9 mouse cellular contexts compared by ENCODE assay signal in genomic region chr11:85775492-85775891, GRCm38 (mm10). TPM values are rescaled to one million over a fixed set of nuclear protein-coding genes. Genes with fewer than 3 reads are reported as not detected.
DNase-seq lines count a peak whose midpoint lies in the region; ATAC-seq lines count a peak whose summit lies in the region.
"Had no signal": no experiment of that assay in that cellular context is flagged by ENCODE, and none has a peak within 500 bp of the region (broad histone marks: within the 10 kb centered on the region; RNA-seq: fewer than 3 reads in every experiment).

No protein-coding gene starts in this region.

- H3K36me3 ChIP-seq in kidney, embryonic 16.5 days (ENCODE audit: insufficient read depth, low read length): no peaks in the 10 kb centered on the region
- H3K36me3 ChIP-seq in lung, embryonic 16.5 days (ENCODE audit: control insufficient read depth, insufficient read depth, low read length): no peaks in the 10 kb centered on the region
- no peaks in the 10 kb centered on the region for H3K36me3 ChIP-seq in forebrain, embryonic 11.5 days (ENCODE audit: control insufficient read depth, insufficient read depth, low read length)
- H3K36me3 ChIP-seq: neural tube, embryonic 12.5 days had no signal

- 7% methylated on average over 7 of the region's 7 CpGs for WGBS in kidney, embryonic 16.5 days
- WGBS in lung, embryonic 16.5 days: 14% methylated on average over 7 of the region's 7 CpGs
- WGBS in forebrain, embryonic 11.5 days: 78% methylated on average over 7 of the region's 7 CpGs

- peak; percentile 65 for ATAC-seq in kidney, embryonic 16.5 days (ENCODE audit: low FRiP score, low TSS enrichment)
- ATAC-seq in lung, embryonic 16.5 days (ENCODE audit: low read depth): peak; percentile 86
- ATAC-seq in forebrain, embryonic 11.5 days (replicated peaks; ENCODE audit: low FRiP score): no peak

- no peaks in the 10 kb centered on the region for H3K27me3 ChIP-seq in kidney, embryonic 16.5 days (ENCODE audit: insufficient read depth, low read length)
- H3K27me3 ChIP-seq in lung, embryonic 16.5 days (ENCODE audit: control insufficient read depth, insufficient read depth, low read depth, low read length): no peaks in the 10 kb centered on the region
- H3K27me3 ChIP-seq in forebrain, embryonic 11.5 days (ENCODE audit: control insufficient read depth, insufficient read depth, low read length): no peaks in the 10 kb centered on the region

- H3K27ac ChIP-seq in kidney, embryonic 16.5 days (ENCODE audit: low read length): peak overlapping the region; percentile 63
- H3K27ac ChIP-seq in lung, embryonic 16.5 days (ENCODE audit: low read length): peak overlapping the region; percentile 94
- H3K27ac ChIP-seq in forebrain, embryonic 11.5 days (ENCODE audit: low read depth, low read length): no peak overlapping the region
- H3K27ac ChIP-seq: neural tube, embryonic 12.5 days had no signal

- no peaks in the 10 kb centered on the region for H3K9me3 ChIP-seq in kidney, embryonic 16.5 days (ENCODE audit: low read length)
- H3K9me3 ChIP-seq in lung, embryonic 16.5 days (ENCODE audit: control insufficient read depth, low read length): no peaks in the 10 kb centered on the region
- H3K9me3 ChIP-seq in forebrain, embryonic 11.5 days (ENCODE audit: control insufficient read depth, low read length): no peaks in the 10 kb centered on the region
- H3K9me3 ChIP-seq: neural tube, embryonic 12.5 days had no signal

- no peak overlapping the region for H3K4me2 ChIP-seq in kidney, embryonic 16.5 days (replicated peaks; ENCODE audit: low read depth, low read length)
- peak overlapping the region; percentile 32 for H3K4me2 ChIP-seq in lung, embryonic 16.5 days (ENCODE audit: low read depth, low read length)
- H3K4me2 ChIP-seq in forebrain, embryonic 11.5 days (ENCODE audit: low read depth, low read length, severe bottlenecking): no peak overlapping the region
- H3K4me2 ChIP-seq: neural tube, embryonic 12.5 days had no signal

- H3K4me3 ChIP-seq in kidney, embryonic 16.5 days (ENCODE audit: low read length): no peak overlapping the region
- H3K4me3 ChIP-seq in lung, embryonic 16.5 days (ENCODE audit: low read length): no peak overlapping the region
- H3K4me3 ChIP-seq in forebrain, embryonic 11.5 days (ENCODE audit: low read depth, low read length): no peak overlapping the region
- H3K4me3 ChIP-seq: neural tube, embryonic 12.5 days had no signal

- intact Hi-C loops in gastrocnemius, postnatal 14 days (cut with DNase I; ENCODE audit: low total_unique reads): no loop called here
- intact Hi-C loops in gastrocnemius, postnatal 36 days (cut with DNase I): no loop called here

- H3K9ac ChIP-seq in kidney, embryonic 16.5 days (replicated peaks; ENCODE audit: low read length): no peak overlapping the region
- peak overlapping the region; percentile 46; the same call in 1 of the 2 replicates for H3K9ac ChIP-seq in lung, embryonic 16.5 days (ENCODE audit: low read length)
- no peak overlapping the region for H3K9ac ChIP-seq in forebrain, embryonic 11.5 days (ENCODE audit: low read length)
- H3K9ac ChIP-seq: neural tube, embryonic 12.5 days had no signal

- peaks cover 37% of the 10 kb centered on the region for H3K4me1 ChIP-seq in kidney, embryonic 16.5 days (ENCODE audit: insufficient read depth, low read length)
- H3K4me1 ChIP-seq in lung, embryonic 16.5 days (replicated peaks; ENCODE audit: control insufficient read depth, insufficient read depth, low read length): peaks cover 45% of the 10 kb centered on the region
- no peaks in the 10 kb centered on the region for H3K4me1 ChIP-seq in forebrain, embryonic 11.5 days (replicated peaks; ENCODE audit: control insufficient read depth, insufficient read depth, low read length)

- DNase-seq in gastrocnemius, postnatal 14 days: peak; percentile 38
- no peak for DNase-seq in gastrocnemius, postnatal 36 days
- DNase-seq in adrenal gland, postnatal 25 days: peak; percentile 27
- no peak for DNase-seq in cerebellum, adult 11-12 months
- DNase-seq in forebrain, embryonic 11.5 days (ENCODE audit: low spot score): no peak
- no peak for DNase-seq in natural killer cell, adult 2 months (ENCODE audit: low spot score in 2 of 2)

RNA-seq across cellular contexts. Expression of gene Tbx2, which starts 56.9 kb away (rescaled TPM):
- total RNA-seq in gastrocnemius, postnatal 14 days (2021): 10 to 100 TPM in 1 of 2 experiments, 1 to 10 TPM in 1; 9.7 to 10.1 TPM
- total RNA-seq in gastrocnemius, postnatal 36 days (2021): 1 to 10 TPM; 3.0 to 3.7 TPM
- 25.6 and 27.5 TPM in 2 replicates for total RNA-seq in adrenal gland, postnatal 25 days (2021)
- 10.3 TPM in 2 replicates for polyA plus RNA-seq in kidney, embryonic 16.5 days (2015; fragmentation: Nextera tagmentation; extraction: Ambion mirVana)
- 24.6 and 25.1 TPM in 2 replicates for polyA plus RNA-seq in lung, embryonic 16.5 days (2015; fragmentation: Nextera tagmentation; extraction: Ambion mirVana)
- 1.5 and 2.0 TPM in 2 replicates for polyA plus RNA-seq in forebrain, embryonic 11.5 days (2014; fragmentation: Nextera tagmentation; extraction: Ambion mirVana)

Comparison
In these comparisons a context has a peak if more than half of its experiments do, and no peak if none do; other contexts are left out.
1. DNase-seq: peak in gastrocnemius, postnatal 14 days (single experiment) and adrenal gland, postnatal 25 days (single experiment); none in gastrocnemius, postnatal 36 days (0 of 2), cerebellum, adult 11-12 months (single experiment), forebrain, embryonic 11.5 days (single experiment) and natural killer cell, adult 2 months (0 of 2).